Mouse (Mus musculus): ENCODE measurements around the gene Cc2d2b.

The Cc2d2b gene

GRCm38 (mm10) chr19:40838205-40838604 is 89.7 kb downstream of the Cc2d2b start:
- no peak for DNase-seq

- peak; percentile 16 for DNase-seq
Observed at GRCm38 (mm10) chr19:40840303-40840702, 91.8 kb downstream of the Cc2d2b start.

- DNase-seq, result no peak
Observed at GRCm38 (mm10) chr19:40841083-40841482, 92.5 kb downstream of the Cc2d2b start.

- DNase-seq, result no peak
Observed at GRCm38 (mm10) chr19:40841593-40841992, 93.0 kb downstream of the Cc2d2b start.

- no peak for DNase-seq
Observed at GRCm38 (mm10) chr19:40844731-40845130, 96.2 kb downstream of the Cc2d2b start.

- no peak for DNase-seq
Observed at GRCm38 (mm10) chr19:40849391-40849790, 100.8 kb downstream of the Cc2d2b start.

- DNase-seq, result no peak
Observed at GRCm38 (mm10) chr19:40859555-40859954, 111.0 kb downstream of the Cc2d2b start.

- no peak for DNase-seq
Observed at GRCm38 (mm10) chr19:40868284-40868683, 119.7 kb downstream of the Cc2d2b start.

- no peak for DNase-seq
Observed at GRCm38 (mm10) chr19:40869425-40870105, 121.0 kb downstream of the Cc2d2b start.

GRCm38 (mm10) chr19:40872955-40873665 is 124.6 kb downstream of the Cc2d2b start:
- DNase-seq, result peak; percentile 90
